Mouse (Mus musculus) MEL (cell line): ENCODE measurements around the gene Olfr1232.

ENCODE experiments used
- CTCF ChIP-seq, 3 experiments: IDR thresholded peaks in 2 of 3; conservative IDR thresholded peaks in 1 of 3; 2 replicates each; pipeline ENCODE4 v1.5.1; 2011 to 2012; ENCODE audit warnings: low read length in 3 of 3, low read depth in 2 of 3, mild to moderate bottlenecking in 2 of 3, improper control_type of control experiment in 1 of 3, inconsistent platforms in 1 of 3, mixed read lengths in 1 of 3, moderate library complexity in 1 of 3; ENCODE audit not compliant: control insufficient read depth in 1 of 3, insufficient read depth in 1 of 3, poor library complexity in 1 of 3, severe bottlenecking in 1 of 3
- ELF1 ChIP-seq: IDR thresholded peaks from 2 replicates; pipeline ENCODE4 v1.6.1; 2014; ENCODE audit warnings: low read depth, mild to moderate bottlenecking, inconsistent platforms, low read length, improper control_type of control experiment, moderate library complexity
- MEF2A ChIP-seq: IDR thresholded peaks from 2 replicates; pipeline ENCODE4 v1.6.1; 2014; ENCODE audit warnings: low read depth, mild to moderate bottlenecking, inconsistent platforms, low read length, improper control_type of control experiment; ENCODE audit not compliant: poor library complexity, insufficient replicate concordance, severe bottlenecking; ENCODE audit errors: extremely low read depth
- POLR2A ChIP-seq, 2 experiments: IDR thresholded peaks; 2 replicates each; pipeline ENCODE4 v1.6.1; 2011 to 2012; ENCODE audit warnings: low read length in 2 of 2, mild to moderate bottlenecking in 2 of 2, control low read depth in 1 of 2, improper control_type of control experiment in 1 of 2, low read depth in 1 of 2, moderate library complexity in 1 of 2; ENCODE audit not compliant: control insufficient read depth in 1 of 2, insufficient read depth in 1 of 2, poor library complexity in 1 of 2
- POLR2AphosphoS5 ChIP-seq: IDR thresholded peaks from 2 replicates; pipeline ENCODE4 v1.6.1; 2012; ENCODE audit warnings: low read depth, borderline replicate concordance, mild to moderate bottlenecking, inconsistent platforms, low read length, moderate library complexity, mixed read lengths
- USF1 ChIP-seq: IDR thresholded peaks from 2 replicates; pipeline ENCODE4 v1.6.1; 2014; ENCODE audit warnings: low read depth, mild to moderate bottlenecking, inconsistent platforms, low read length, improper control_type of control experiment, moderate library complexity

GRCm38 (mm10) chr2:89342298-89342697, 12.8 kb upstream of the Olfr1232 start, which contains the start of gene Olfr1233:
- TF ChIP-seq POLR2A (IDR thresholded peaks at IDR 0.05; ENCODE audit: control insufficient read depth in 1 of 2, insufficient read depth in 1 of 2, low read depth in 1 of 2, low read length in 2 of 2, poor library complexity in 1 of 2): no peak
- no peak for TF ChIP-seq POLR2AphosphoS5
- no peak for TF ChIP-seq CTCF (IDR thresholded peaks at IDR 0.05 in 2 of 3, conservative IDR thresholded peaks at IDR 0.05 in 1 of 3; ENCODE audit: control insufficient read depth in 1 of 3, insufficient read depth in 1 of 3, low read depth in 2 of 3, low read length in 3 of 3, poor library complexity in 1 of 3, severe bottlenecking in 1 of 3)
- TF ChIP-seq USF1: no peak
- TF ChIP-seq MEF2A: no peak
- no peak for TF ChIP-seq ELF1
